Mouse (Mus musculus) spleen, adult 2 months (tissue): ENCODE measurements around the gene Plcb4.

Source experiments
- CTCF ChIP-seq: fragments of 200-500 bp; IDR thresholded peaks from 2 replicates; pipeline ENCODE4 v1.5.1; 2011; ENCODE audit warnings: mild to moderate bottlenecking, inconsistent platforms; ENCODE audit not compliant: insufficient read depth, insufficient read length, insufficient replicate concordance; ENCODE audit errors: extremely low read depth
- POLR2A ChIP-seq: fragments of 200-500 bp; IDR thresholded peaks from 2 replicates; pipeline ENCODE4 v1.6.1; 2011; ENCODE audit warnings: low read depth, low read length, inconsistent platforms

DNA sequence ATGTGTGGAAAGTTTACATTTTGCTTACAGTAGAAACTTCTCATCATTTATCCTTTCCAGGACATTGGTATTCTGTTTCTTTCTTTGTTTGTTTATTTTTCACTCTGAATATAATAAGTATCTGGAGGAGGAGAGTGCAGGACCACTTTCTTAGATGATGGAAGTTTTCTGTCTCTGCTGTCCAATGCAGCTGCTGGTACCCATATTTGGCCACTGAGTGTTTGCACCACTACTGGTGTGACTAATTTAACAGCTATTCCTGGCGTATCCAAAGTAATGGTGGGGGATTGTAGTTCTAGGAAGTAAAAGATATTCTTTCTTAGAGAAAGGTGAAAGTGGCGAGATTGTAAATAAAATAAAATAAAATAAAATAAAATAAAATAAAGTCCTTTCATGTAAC is 21.6 kb upstream of the Plcb4 start:
- TF ChIP-seq CTCF, result no peak
- no peak for TF ChIP-seq POLR2A
